Mouse (Mus musculus) thymus, adult 2 months (tissue): ENCODE results near the gene Sdhb. TPM values are rescaled to one million over a fixed set of nuclear protein-coding genes. Genes with fewer than 3 reads are reported as not detected.

ENCODE experiments used
- DNase-seq: peaks from one replicate; pipeline ENCODE4 v3.0.0; 2021
- H3K27ac ChIP-seq: fragments of 200-500 bp; 2 replicates; pipeline ENCODE4 v1.5.1; 2012; ENCODE audit warnings: low read length, control low read depth; ENCODE audit not compliant: control insufficient read depth, insufficient read depth
- H3K27me3 ChIP-seq: fragments of 200-500 bp; 2 replicates; pipeline ENCODE4 v1.6.1; 2012; ENCODE audit warnings: mild to moderate bottlenecking, low read length, moderate library complexity, mixed read lengths; ENCODE audit not compliant: control insufficient read depth, insufficient read depth
- H3K36me3 ChIP-seq: fragments of 200-500 bp; 2 replicates; pipeline ENCODE4 v1.6.1; 2012; ENCODE audit warnings: mild to moderate bottlenecking, low read length, moderate library complexity; ENCODE audit not compliant: control insufficient read depth, insufficient read depth
- H3K4me1 ChIP-seq: fragments of 200-500 bp; replicated peaks from 2 replicates; pipeline ENCODE4 v1.6.1; 2012; ENCODE audit warnings: low read length; ENCODE audit not compliant: control insufficient read depth, insufficient read depth
- H3K4me3 ChIP-seq: fragments of 200-500 bp; 2 replicates; pipeline ENCODE4 v1.5.1; 2012; ENCODE audit warnings: mild to moderate bottlenecking, low read length, control low read depth, moderate library complexity; ENCODE audit not compliant: control insufficient read depth, insufficient read depth
- CTCF ChIP-seq: fragments of 200-500 bp; IDR thresholded peaks from 2 replicates; pipeline ENCODE4 v1.5.1; 2012; ENCODE audit warnings: mild to moderate bottlenecking, control low read depth, low read length, moderate library complexity, borderline replicate concordance; ENCODE audit not compliant: control insufficient read depth, poor library complexity, insufficient read depth; ENCODE audit errors: extremely low read depth
- POLR2A ChIP-seq: fragments of 200-500 bp; IDR thresholded peaks from 2 replicates; pipeline ENCODE4 v1.6.1; 2012; ENCODE audit warnings: mild to moderate bottlenecking, low read length, control low read depth, moderate library complexity; ENCODE audit not compliant: control insufficient read depth, poor library complexity, insufficient read depth; ENCODE audit errors: extremely low read depth
- WGBS: fragments of 180-500 bp; shearing (Covaris S2); methylation state at CpG from one replicate; pipeline ENCODE4 v1.1.7; 2018; 5-methylcytosine and 5-hydroxymethylcytosine counted together
- polyA plus RNA-seq: library from polyadenylated mRNA; depleted of rRNA; stranded (reverse); fragments of >200 nt; gene quantifications from 2 replicates; pipeline ENCODE4 v1.2.3, GENCODE M21; 2012

Gene Sdhb
- polyA plus RNA-seq, 1 experiment: 239 TPM

- WGBS: 80% methylated on average over 13 of the region's 13 CpGs
- Histone ChIP-seq H3K4me3 (no peak overlapping the region), H3K36me3 (peaks cover 54% of the 10 kb centered on the region), H3K27me3 (no peaks in the 10 kb centered on the region), H3K4me1 (no peaks in the 10 kb centered on the region), H3K27ac (no peak overlapping the region)
- no peak for DNase-seq
- TF ChIP-seq CTCF (no peak), POLR2A (no peak)
Observed at GRCm38 (mm10) chr4:140971691-140972090, 10.7 kb downstream of the Sdhb start.

GRCm38 (mm10) chr4:140974408-140974807, 13.4 kb downstream of the Sdhb start:
- 98% methylated on average over 6 of the region's 6 CpGs for WGBS
- DNase-seq: no peak
- H3K4me1 ChIP-seq: peaks cover 5% of the 10 kb centered on the region; the same call in 1 of the 2 replicates
- H3K36me3 ChIP-seq: peaks cover 57% of the 10 kb centered on the region
- no peak overlapping the region for H3K4me3 ChIP-seq
- no peak for TF ChIP-seq POLR2A
- no peak for TF ChIP-seq CTCF
- H3K27me3 ChIP-seq: no peaks in the 10 kb centered on the region
- H3K27ac ChIP-seq: no peak overlapping the region

- TF ChIP-seq POLR2A (no peak), CTCF (no peak)
- Histone ChIP-seq H3K27me3 (no peaks in the 10 kb centered on the region), H3K36me3 (peaks cover 55% of the 10 kb centered on the region), H3K4me3 (no peak overlapping the region), H3K27ac (no peak overlapping the region), H3K4me1 (peaks cover 5% of the 10 kb centered on the region; the same call in 1 of the 2 replicates)
- DNase-seq: no peak
- WGBS: 87% methylated on average over 7 of the region's 7 CpGs
Observed at GRCm38 (mm10) chr4:140975356-140975755, 14.4 kb downstream of the Sdhb start.

DNA sequence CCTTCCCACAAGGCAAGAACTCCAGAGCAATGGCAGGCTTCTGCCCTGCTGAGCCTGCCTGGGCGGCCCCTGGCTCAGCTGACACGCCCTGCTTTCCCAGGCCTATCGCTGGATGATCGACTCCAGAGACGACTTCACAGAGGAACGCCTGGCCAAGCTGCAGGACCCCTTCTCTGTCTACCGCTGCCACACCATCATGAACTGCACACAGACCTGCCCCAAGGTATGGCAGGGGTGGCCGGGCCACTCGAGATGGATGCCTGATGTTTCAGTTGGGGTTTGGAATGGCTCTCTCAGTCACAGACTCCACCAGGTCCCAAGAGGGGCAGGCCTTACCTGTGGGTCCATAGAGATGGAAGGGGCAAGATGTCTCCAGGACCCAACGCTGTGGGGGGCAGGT, 16.3 kb downstream of the Sdhb start:
- Histone ChIP-seq H3K27ac (no peak overlapping the region), H3K4me1 (peaks cover 5% of the 10 kb centered on the region; the same call in 1 of the 2 replicates), H3K36me3 (peaks cover 37% of the 10 kb centered on the region), H3K4me3 (no peak overlapping the region), H3K27me3 (no peaks in the 10 kb centered on the region)
- DNase-seq: no peak
- TF ChIP-seq CTCF (no peak), POLR2A (no peak)
- WGBS: 94% methylated on average over 10 of the region's 10 CpGs

- no peak overlapping the region for H3K4me3 ChIP-seq
- WGBS: 54% methylated on average over 14 of the region's 14 CpGs
- TF ChIP-seq CTCF (no peak), POLR2A (no peak)
- DNase-seq: no peak
- peaks cover 29% of the 10 kb centered on the region for H3K36me3 ChIP-seq
- peaks cover 13% of the 10 kb centered on the region for H3K4me1 ChIP-seq
- no peaks in the 10 kb centered on the region for H3K27me3 ChIP-seq
- H3K27ac ChIP-seq: no peak overlapping the region
Observed at GRCm38 (mm10) chr4:140977886-140978692, 17.1 kb downstream of the Sdhb start.

GRCm38 (mm10) chr4:140981605-140982004, 20.6 kb downstream of the Sdhb start:
- WGBS: 100% methylated on average over 2 of the region's 2 CpGs
- TF ChIP-seq CTCF: no peak
- TF ChIP-seq POLR2A: no peak
- H3K27ac ChIP-seq: no peak overlapping the region
- no peaks in the 10 kb centered on the region for H3K27me3 ChIP-seq
- H3K4me1 ChIP-seq: peaks cover 23% of the 10 kb centered on the region
- DNase-seq: no peak
- H3K4me3 ChIP-seq: no peak overlapping the region
- peaks cover 11% of the 10 kb centered on the region for H3K36me3 ChIP-seq

DNA sequence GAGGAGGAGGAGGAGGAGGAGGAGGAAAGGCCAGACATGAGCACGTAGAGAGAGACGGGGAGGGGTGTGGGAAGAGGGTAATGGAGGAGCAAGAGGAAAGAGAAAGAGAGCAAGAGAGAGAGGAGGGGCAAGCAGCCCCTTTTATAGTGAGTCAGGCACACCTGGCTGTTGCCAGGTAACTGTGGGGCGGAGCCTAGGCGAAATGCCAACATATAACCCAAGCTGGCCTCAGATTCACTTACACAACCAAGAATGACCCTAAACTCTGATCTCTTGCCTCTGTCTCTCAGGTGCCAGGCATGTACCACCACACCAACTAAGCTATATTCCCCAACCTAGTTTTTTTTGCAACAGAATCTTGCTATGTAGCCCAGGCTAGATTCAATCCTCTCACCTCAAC, 21.8 kb downstream of the Sdhb start:
- H3K36me3 ChIP-seq: peaks cover 11% of the 10 kb centered on the region
- H3K4me1 ChIP-seq: peaks cover 30% of the 10 kb centered on the region
- no peak overlapping the region for H3K4me3 ChIP-seq
- WGBS: 17% methylated on average over 4 of the region's 4 CpGs
- no peak for DNase-seq
- no peaks in the 10 kb centered on the region for H3K27me3 ChIP-seq
- peak overlapping the region; percentile 30; the same call in 1 of the 2 replicates for H3K27ac ChIP-seq
- TF ChIP-seq POLR2A (no peak), CTCF (no peak)
